Mouse (Mus musculus) right cerebral cortex, adult 18-20 months (tissue): Measurements from ENCODE around the gene Arhgef26.

ENCODE experiments used
- DNase-seq: peaks from one replicate; pipeline ENCODE4 v3.0.0; 2022; ENCODE audit warnings: mixed read lengths

Arhgef26 gene

DNA sequence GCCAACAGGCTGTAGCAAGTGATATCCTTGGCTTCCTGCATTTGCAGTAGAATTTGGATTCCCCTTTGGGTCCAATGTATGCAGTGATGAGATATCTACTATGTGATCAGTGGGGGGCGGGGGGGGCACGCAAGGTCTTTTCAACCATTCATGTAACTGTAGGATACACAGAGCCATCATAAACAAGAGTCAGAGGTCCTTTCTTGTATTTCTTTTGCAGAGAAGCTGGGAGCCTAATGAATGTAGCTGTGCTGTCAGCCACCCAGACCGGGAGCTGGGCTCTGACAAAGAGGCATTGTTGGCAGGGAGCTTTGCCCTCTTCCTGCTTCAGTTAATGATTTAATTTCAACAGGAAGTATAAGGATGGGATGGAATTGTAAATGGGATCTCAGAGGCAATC, 116.0 kb downstream of the Arhgef26 start:
- no peak for DNase-seq

DNA sequence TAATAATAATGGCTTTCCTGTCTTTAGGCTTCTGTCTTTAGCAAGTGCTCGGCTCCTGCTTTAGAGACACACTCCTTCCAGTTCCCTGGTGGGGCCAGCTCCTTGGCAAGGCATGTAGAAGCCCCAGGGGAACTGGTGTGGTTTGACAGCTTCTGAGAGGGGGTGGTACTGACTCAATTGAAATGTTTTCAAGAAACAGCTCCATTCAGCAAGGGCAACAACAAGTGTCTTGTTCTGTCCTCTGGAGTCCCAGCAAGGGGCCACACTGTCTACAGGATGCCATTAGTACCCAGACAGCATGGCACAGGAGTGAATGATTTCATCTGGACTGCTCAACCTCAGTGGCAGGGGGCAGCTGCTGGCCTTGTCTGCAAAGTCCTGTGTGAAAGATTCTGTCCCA, 117.7 kb downstream of the Arhgef26 start:
- peak; percentile 25 for DNase-seq

DNA sequence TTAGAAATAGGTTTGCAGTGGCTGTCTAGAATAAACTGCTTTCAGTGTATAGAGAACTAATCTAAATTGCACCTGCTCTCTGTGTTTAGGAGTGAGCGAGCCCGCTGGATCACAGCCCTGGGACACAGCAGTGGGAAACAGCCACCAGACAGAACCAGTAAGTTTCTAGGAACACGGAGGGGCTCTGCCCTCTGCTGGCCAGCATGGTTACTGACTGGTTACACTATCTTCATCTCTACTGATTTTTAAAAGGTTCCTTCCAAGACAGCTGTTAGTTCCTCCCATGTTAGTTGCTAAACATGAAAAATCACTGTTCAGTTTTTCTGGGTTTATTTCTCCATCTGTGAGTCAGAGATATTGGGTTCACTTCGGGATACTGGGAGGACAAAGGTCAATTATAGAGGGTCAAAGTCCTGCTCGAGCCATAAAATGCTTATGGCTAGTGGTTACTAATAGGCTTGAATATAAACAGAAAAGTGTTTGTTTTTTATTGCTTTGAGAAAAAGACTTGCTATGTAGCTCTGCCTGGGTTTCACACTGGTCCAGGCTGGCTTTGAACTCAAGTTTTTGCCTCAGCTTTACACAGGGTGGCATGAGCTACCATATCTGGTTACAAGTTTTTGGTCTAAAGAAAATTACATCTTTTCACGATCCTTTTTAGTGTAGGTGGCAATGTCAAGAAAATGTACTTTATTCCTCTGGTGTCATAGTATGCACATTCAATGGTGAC, 120.3 kb downstream of the Arhgef26 start:
- DNase-seq, result peak; percentile 69

DNA sequence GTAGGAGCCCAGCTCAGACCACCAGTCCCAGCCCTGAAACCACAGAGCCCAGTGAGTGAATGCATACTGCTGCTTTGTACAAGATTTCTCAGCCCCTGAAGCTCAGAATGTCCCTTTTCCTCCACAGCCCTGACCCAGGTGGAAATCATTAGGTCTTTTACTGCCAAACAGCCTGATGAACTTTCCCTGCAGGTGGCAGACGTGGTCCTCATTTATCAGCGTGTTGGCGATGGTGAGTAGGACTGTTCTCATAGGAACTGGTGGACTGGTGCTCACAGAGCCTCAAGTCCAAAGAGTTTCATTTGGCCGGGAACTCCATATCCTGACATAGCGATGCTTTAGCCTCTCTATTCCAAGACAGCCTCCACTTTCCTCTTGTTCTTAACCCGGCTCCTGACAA, 121.3 kb downstream of the Arhgef26 start:
- no peak for DNase-seq

GRCm38 (mm10) chr3:62464276-62464675, 126.1 kb downstream of the Arhgef26 start:
- DNase-seq, result no peak

DNA sequence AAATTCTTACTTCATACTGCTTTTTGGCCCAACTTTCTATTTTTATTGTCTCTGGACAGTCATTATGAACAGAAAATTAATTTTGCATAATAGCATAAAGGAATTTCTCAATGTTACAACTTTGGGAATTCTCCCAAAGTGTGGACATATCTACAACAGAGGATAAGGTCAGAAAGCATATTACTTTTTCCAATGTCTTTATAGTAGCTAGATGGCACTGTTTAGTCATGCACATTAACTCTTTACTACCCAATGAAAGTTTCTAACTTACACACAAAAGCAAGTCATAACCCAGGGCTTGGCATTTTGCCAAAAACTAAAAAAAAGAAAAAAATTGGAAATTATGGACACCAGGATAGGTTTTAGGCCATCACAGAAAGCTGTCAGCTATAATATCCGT, 132.0 kb downstream of the Arhgef26 start:
- no peak for DNase-seq

DNA sequence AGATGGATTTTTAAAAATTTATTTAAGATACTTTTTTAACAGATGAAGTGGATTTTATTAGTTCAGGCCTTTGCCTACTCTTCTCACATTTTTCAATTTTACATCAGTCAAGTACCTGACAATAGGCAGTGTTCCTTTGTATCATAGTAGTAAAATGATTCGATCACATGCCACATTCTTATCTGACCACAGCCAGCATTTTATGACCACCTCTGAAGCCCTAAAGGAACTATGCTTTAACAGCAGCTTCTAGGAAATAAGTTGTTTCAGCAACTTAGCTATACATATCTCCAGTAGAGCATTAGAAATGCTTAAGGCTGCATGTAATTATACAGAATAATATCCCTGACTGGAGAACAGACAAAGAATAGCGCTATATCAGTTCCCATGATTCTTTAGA, 146.2 kb downstream of the Arhgef26 start:
- DNase-seq, result no peak

- no peak for DNase-seq
These were observed 154.4 kb downstream of the Arhgef26 start for GRCm38 (mm10) chr3:62492568-62492967.

DNA sequence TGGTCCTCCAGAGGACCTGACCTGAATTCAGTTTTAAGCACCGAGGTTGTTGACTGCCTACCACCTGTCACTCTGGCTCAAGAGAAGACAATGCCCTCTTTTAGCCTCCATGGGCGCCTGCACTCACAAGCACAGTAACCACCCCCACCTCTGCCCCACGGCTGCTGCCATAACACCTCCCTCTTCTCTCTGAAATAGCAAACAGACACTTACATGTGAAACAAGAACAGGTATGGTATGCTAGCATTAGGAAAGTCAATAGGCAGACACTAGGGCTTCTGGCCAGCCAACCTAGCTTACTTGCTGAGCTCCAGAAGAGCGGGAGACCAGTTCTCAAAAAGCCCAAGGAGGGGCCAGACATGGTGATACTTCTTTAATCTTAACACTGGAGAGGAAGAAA, 161.2 kb downstream of the Arhgef26 start:
- no peak for DNase-seq

DNA sequence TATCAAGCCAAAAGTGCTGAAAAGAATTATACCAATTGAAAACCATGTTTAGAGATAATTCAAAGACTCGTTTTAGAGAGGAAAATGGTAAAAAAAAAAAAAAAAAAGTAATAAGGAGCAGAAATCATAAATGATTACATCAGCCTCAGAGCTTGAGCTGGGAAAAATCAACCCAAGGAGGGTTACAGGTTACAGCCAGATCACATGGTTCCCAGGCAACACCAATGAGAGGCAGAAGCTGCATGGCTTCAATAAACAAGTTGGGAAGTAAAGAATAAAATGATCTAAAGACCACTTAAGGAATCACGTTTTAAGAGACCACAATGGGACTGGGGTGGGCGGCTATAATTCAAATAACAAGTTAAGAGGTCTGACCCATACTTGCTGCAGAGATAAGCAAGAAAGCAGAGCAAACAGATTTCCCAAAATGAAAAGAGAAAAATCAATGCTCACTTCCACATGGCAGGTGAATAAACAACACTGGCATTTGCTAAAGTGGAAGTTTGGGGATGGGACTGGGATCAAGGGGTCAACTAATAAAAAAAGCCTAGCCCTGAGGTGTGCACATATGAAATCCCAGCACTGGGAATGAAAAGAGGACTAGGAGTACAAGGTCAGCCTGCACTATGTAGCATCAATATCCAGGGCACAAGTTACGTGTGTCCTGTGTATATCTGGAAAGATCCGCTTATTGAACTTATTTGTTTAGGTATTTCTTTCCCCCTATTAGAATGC, 167.2 kb downstream of the Arhgef26 start:
- DNase-seq, result no peak

GRCm38 (mm10) chr3:62506488-62507205, 168.5 kb downstream of the Arhgef26 start, which contains the start of gene Dhx36:
Gene Dhx36, minus strand, starts transcription at chr3:62507004.
- peak; percentile 99 for DNase-seq

DNA sequence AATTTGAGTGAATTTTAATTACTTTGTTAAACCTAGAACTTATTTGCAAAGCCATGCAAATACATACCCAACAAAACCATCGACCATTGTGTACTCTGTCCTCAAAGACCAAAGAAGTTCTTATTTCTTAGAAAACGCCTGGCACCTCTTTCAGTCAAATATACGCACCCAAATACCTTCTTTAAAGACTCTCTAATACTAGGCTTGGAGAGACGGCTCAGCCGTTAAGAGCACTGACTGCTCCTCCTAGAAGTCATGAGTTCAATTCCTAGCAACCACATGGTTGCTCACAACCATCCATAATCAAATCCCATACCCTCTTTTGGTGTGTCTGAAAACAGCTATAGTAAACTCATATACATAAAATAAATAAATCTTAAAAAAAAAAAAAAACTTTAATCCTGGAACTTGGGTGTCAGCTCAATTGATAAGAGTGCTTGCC, 169.1 kb downstream of the Arhgef26 start:
- DNase-seq, result no peak
